Mouse (Mus musculus) gastrocnemius, adult 2 months (tissue): ENCODE results near the gene Ppp2r2c. TPM values are rescaled to one million over a fixed set of nuclear protein-coding genes. Genes with fewer than 3 reads are reported as not detected.

Source experiments
- DNase-seq: peaks from one replicate; pipeline ENCODE4 v3.0.0; 2022
- H3K27ac ChIP-seq: fragments of 200-600 bp; 2 replicates; pipeline ENCODE4 v1.8.1; 2022; ENCODE audit warnings: mild to moderate bottlenecking
- H3K4me3 ChIP-seq: fragments of 200-600 bp; 2 replicates; pipeline ENCODE4 v1.8.1; 2022; ENCODE audit warnings: mild to moderate bottlenecking, moderate library complexity
- CTCF ChIP-seq: fragments of 200-600 bp; IDR thresholded peaks from 2 replicates; pipeline ENCODE4 v1.8.1; 2022; ENCODE audit warnings: antibody characterized with exemption, mild to moderate bottlenecking, moderate library complexity
- intact Hi-C: fragments of 180-260 bp; cut with DNase I; formaldehyde crosslinking; loops from one replicate; pipeline ENCODE4 v1.15.1; 2025
- long read RNA-seq, 2 experiments: library from polyadenylated mRNA; stranded (forward); transcript quantifications; one replicate each; pipeline ENCODE4 v2.0.0; 2021
- total RNA-seq, 2 experiments: library from RNA; stranded (reverse); gene quantifications; 2 replicates each; pipeline ENCODE4 v1.2.3; 2021

Gene Ppp2r2c
- total RNA-seq = under 1 TPM; 0.17 to 0.18 TPM
- long read RNA-seq, experiment 1, partial matches to known transcripts = 0 of 2 reads
- long read RNA-seq, experiment 1, other reads (novel, unspliced or antisense) = 2 of 2 reads
- long read RNA-seq, experiment 2, partial matches to known transcripts = 0 of 1 reads
- long read RNA-seq, experiment 2, other reads (novel, unspliced or antisense) = 1 of 1 reads

- Histone ChIP-seq H3K4me3 (peak within 1 kb of the TSS; percentile 43), H3K27ac (no peak within 1 kb of the TSS)
- no peak for TF ChIP-seq CTCF
- intact Hi-C loops = no loop called here
- DNase-seq = no peak
These were observed at the start of gene Ppp2r2c for GRCm38 (mm10) chr5:36868266-36869090. Ppp2r2c (plus strand) TSS chr5:36868513.

- no peak for DNase-seq
- intact Hi-C loops = no loop called here
- Histone ChIP-seq H3K27ac (no peak overlapping the region), H3K4me3 (no peak overlapping the region)
- TF ChIP-seq CTCF = no peak
These were observed 48.6 kb upstream of the Ppp2r2c start for GRCm38 (mm10) chr5:36819742-36820141.

GRCm38 (mm10) chr5:36820142-36820541, 48.2 kb upstream of the Ppp2r2c start:
- Histone ChIP-seq H3K4me3 (no peak overlapping the region), H3K27ac (no peak overlapping the region)
- intact Hi-C loops = no loop called here
- DNase-seq = peak; percentile 58
- TF ChIP-seq CTCF = peak; percentile 73

- DNase-seq = no peak
- H3K27ac ChIP-seq = no peak overlapping the region
- TF ChIP-seq CTCF = no peak
- no peak overlapping the region for H3K4me3 ChIP-seq
- intact Hi-C loops = no loop called here
These were observed 45.4 kb upstream of the Ppp2r2c start for GRCm38 (mm10) chr5:36822907-36823306.

GRCm38 (mm10) chr5:36829098-36829497, 39.2 kb upstream of the Ppp2r2c start:
- DNase-seq = no peak
- no peak for TF ChIP-seq CTCF
- Histone ChIP-seq H3K27ac (no peak overlapping the region), H3K4me3 (no peak overlapping the region)
- intact Hi-C loops = no loop called here

GRCm38 (mm10) chr5:36829913-36830879, 38.1 kb upstream of the Ppp2r2c start, which contains the start of gene Man2b2:
Man2b2 (minus strand) TSS chr5:36830653.
- Histone ChIP-seq H3K4me3 (peak within 1 kb of the TSS; percentile 95), H3K27ac (peak within 1 kb of the TSS; percentile 85)
- intact Hi-C loops = loop anchor here (10.0 kb wide), 2 partner anchors 125 to 165 kb away; no protein-coding TSS in a partner anchor
- DNase-seq = peak; percentile 93
- TF ChIP-seq CTCF = no peak; the same call in 1 of the 2 replicates

- intact Hi-C loops = loop anchor here (10.0 kb wide), 2 partner anchors 124 to 164 kb away; no protein-coding TSS in a partner anchor
- Histone ChIP-seq H3K27ac (no peak overlapping the region), H3K4me3 (no peak overlapping the region)
- TF ChIP-seq CTCF = no peak
- no peak for DNase-seq
These were observed 37.0 kb upstream of the Ppp2r2c start for GRCm38 (mm10) chr5:36831272-36831671.

- no peak overlapping the region for H3K4me3 ChIP-seq
- no peak overlapping the region for H3K27ac ChIP-seq
- intact Hi-C loops = loop anchor here (10.0 kb wide), 2 partner anchors 119 to 159 kb away; no protein-coding TSS in a partner anchor
- peak; percentile 95 for TF ChIP-seq CTCF
- DNase-seq = peak; percentile 65
These were observed 32.4 kb upstream of the Ppp2r2c start for GRCm38 (mm10) chr5:36835933-36836332.

- DNase-seq = no peak
- no peak for TF ChIP-seq CTCF
- Histone ChIP-seq H3K4me3 (no peak overlapping the region), H3K27ac (no peak overlapping the region)
- intact Hi-C loops = loop anchor here (10.0 kb wide), 2 partner anchors 116 to 156 kb away; no protein-coding TSS in a partner anchor
These were observed 29.3 kb upstream of the Ppp2r2c start for GRCm38 (mm10) chr5:36839032-36839431.

GRCm38 (mm10) chr5:36839602-36840001, 28.7 kb upstream of the Ppp2r2c start:
- intact Hi-C loops = loop anchor here (10.0 kb wide), 2 partner anchors 115 to 155 kb away; no protein-coding TSS in a partner anchor
- no peak for TF ChIP-seq CTCF
- no peak overlapping the region for H3K4me3 ChIP-seq
- H3K27ac ChIP-seq = no peak overlapping the region
- DNase-seq = no peak

GRCm38 (mm10) chr5:36840092-36840491, 28.2 kb upstream of the Ppp2r2c start:
- H3K27ac ChIP-seq = no peak overlapping the region
- TF ChIP-seq CTCF = no peak
- intact Hi-C loops = no loop called here
- DNase-seq = no peak
- H3K4me3 ChIP-seq = no peak overlapping the region

- Histone ChIP-seq H3K27ac (no peak overlapping the region), H3K4me3 (no peak overlapping the region)
- intact Hi-C loops = no loop called here
- no peak for TF ChIP-seq CTCF
- DNase-seq = no peak
These were observed 26.6 kb upstream of the Ppp2r2c start for GRCm38 (mm10) chr5:36841701-36842100.
